Mouse (Mus musculus) layer of hippocampus, postnatal 10 days (tissue): ENCODE data around the gene Nfkbie. TPM values are rescaled to one million over a fixed set of nuclear protein-coding genes. Genes with fewer than 3 reads are reported as not detected.

Experiments
- DNase-seq, 2 experiments: peaks; one replicate each; pipeline ENCODE4 v3.0.0; 2021; ENCODE audit warnings: low spot score in 2 of 2
- total RNA-seq, 2 experiments: library from RNA; stranded (reverse); gene quantifications; 2 replicates each; pipeline ENCODE4 v1.2.3; 2021

Nfkbie gene
- total RNA-seq, 2 experiments from 2014 or later = 3.5 to 3.9 TPM

DNA sequence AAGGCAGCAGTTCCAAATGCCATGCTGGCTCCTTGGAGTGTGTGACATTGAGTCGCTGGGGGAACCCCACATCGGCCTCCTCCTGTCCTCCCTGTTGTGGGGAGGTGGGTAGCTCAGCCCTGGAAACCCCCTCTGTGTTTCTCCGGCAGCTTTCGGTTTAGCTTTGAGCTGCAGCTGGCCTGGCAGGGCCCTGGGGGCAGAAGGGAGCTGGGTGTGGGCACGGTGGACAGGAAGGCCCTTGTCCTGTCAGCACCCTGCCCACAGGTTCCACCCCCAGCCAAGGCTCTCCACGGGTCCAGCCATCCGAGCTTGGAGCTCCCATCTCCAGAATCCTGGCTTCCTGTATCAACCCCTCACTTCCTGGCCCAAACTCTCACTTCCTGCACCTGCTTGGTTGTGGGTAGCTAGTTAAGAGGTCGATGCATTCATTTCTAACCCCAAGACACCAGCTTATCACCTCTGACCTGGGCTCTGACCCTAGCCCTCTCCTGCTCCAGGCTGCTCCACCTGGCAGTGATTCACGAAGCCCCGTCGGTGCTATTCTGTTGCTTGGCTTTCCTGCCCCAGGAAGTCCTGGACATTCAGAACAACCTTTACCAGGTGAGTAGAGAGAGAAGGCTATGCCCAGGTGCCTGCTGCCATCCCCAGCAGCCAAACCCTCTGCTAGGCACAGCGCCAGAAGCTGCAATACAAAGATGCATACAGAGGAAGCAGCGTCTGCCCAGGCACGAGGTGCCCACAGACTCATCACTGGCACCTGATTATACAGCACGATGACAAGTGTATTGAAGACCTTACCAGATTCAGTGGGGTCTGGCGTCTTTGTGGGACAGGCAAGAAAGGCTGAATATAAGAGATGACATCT lies 2.7 kb downstream of the Nfkbie start:
- DNase-seq = no peak

DNA sequence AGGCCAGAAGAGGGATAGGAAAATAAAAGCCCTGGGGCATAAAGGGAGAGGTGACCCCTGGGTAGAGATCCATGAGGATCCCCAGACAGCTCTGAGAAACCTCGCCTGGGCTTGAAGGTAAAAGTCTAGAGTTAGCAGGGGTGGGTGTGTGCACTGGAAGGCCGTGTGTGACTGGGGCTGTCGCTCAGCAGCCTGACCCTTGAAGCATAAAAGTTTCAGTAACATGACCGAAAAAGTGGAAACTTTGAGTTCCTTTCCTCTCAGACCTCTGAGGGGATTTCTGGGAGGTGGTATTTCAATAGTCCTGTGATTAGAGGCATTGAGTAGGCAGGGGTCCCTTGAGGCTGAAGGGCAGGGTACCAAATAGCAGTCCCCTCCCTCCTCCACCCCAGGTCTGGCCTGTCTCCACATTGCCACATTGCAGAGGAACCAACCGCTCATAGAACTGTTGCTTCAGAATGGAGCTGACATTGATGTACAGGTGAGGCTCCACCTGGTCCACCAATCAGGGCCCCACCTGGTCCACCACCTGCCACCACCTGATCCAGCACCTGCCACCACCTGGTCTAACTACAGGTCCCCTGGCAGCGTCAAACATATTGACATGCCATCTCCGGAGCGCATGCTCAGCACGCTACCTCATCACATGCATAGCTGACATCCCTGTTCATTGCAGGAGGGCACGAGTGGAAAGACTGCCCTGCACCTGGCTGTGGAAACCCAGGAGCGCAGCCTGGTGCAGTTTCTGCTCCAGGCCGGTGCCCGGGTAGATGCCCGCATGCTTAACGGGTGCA lies 4.4 kb downstream of the Nfkbie start:
- no peak for DNase-seq

DNA sequence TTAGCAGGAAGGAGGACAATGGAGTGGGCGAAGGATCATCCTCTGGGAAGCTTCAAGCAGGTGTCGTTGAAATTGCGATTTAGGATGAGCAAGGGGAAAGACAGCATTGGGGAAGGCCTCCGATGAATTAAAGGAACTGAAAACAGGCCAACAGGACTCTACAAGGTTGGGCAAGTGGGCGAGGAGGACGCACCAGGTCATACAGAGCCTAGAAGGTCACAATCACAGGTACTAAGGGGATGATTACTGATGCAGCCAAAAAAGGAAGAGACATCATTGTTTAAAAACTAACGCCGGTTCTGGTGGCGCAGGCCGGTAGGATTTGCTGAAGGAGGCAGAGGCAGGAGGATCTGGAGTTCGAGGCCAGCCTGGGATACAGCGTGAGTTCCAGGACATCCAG lies 7.7 kb downstream of the Nfkbie start:
- no peak for DNase-seq

DNA sequence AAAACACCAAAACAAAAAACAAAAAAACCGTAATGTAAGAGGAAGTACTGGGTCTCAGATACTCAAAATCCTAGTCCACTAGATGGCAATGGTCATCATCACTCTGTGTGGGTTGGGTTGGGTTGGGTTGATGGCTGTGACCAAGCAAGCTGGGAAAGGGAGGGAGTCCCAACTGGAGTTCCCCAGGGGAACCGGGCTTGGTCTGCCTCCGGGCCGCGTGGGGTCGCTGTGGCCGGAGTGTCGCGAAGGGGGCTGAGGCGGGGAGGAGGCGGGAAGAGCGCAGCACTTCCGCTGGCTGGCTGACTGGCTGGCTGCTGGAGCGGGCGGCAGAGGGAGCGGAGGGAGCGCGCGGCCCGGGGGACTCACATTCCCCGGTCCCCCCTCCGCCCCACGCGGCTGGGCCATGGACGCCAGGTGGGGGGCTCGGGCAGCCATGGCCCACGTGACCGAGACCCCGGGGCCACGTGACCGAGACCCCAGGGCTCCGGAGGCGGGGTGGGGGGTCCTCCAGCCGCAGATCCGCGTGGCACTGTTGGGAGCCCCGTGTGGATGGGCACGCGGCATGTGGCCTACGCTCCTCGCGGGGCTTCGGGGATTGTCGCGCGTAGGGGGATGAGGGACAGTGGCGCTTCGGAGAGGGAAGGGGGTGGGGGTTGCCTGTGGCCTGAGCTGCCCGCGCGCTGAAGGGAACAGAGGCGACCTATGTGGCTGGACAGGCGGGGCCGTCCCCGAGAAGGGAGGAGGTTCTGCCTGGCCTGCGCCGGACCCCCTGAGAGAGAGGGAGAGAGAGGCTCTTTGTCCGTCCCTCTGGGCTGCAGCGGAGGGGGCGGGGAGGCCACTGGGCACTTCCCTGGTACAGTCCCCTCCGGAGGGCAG lies 8.4 kb downstream of the Nfkbie start, which contains the start of gene Slc35b2:
Slc35b2 (plus strand) TSS at position 220 of the 876 bp plus-strand sequence.
- peak; percentile 95 to 97 for DNase-seq

DNA sequence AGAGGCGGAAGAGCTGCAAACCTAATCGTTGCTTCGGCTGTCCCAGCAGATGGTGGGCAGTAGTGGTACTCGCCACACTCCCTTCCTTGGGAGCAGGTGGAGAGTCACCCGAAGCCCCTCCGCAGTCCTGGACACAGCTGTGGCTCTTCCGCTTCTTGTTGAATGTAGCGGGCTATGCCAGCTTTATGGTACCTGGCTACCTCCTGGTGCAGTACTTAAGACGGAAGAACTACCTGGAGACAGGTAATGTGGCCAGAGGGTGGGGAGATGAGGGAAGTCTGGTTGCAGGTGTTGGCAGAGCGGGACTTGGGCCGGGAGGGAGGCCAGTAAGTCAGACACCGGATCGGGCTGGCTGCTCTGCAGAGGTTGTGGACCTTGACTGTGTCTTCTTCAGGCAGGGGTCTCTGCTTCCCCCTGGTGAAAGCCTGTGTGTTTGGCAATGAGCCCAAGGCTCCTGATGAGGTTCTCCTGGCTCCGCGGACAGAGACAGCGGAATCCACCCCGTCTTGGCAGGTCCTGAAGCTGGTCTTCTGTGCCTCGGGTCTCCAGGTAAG lies 9.1 kb downstream of the Nfkbie start:
- DNase-seq = no peak

DNA sequence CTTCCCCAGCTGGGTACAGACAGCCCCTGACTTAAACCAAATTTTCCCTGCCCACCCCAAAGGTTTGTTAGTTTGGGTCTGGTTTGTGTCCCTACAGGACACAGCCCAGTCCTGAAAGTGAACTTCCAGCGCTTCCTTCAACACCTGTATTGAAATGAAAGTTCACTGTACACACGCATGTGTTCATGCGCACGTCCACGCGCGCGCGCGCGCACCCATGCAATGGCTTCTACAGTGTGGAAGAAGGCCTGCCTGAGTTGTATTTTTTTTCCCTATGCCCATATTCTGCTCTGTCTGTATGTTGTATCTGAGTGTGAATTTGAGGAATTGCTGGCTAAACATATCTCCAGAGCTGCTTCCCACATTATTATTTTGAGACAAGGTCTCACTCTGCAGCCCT lies 9.6 kb downstream of the Nfkbie start:
- DNase-seq = no peak

DNA sequence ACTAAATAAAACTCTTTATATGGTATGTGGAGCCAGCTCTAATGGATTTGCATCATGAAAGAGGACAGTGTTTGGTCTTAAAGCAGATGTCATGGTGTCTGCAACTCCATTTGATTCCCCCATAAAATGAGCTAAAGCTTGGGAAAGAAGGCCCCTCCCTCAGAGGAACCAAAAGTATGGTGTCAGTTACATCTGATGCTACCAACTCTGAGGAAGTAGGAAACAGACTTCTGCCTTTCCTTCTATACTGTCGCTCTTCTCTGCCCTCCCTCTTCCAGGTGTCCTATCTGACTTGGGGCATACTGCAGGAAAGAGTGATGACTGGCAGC lies 10.5 kb downstream of the Nfkbie start:
- DNase-seq = peak in 1 of 2 experiments; percentile 20

DNA sequence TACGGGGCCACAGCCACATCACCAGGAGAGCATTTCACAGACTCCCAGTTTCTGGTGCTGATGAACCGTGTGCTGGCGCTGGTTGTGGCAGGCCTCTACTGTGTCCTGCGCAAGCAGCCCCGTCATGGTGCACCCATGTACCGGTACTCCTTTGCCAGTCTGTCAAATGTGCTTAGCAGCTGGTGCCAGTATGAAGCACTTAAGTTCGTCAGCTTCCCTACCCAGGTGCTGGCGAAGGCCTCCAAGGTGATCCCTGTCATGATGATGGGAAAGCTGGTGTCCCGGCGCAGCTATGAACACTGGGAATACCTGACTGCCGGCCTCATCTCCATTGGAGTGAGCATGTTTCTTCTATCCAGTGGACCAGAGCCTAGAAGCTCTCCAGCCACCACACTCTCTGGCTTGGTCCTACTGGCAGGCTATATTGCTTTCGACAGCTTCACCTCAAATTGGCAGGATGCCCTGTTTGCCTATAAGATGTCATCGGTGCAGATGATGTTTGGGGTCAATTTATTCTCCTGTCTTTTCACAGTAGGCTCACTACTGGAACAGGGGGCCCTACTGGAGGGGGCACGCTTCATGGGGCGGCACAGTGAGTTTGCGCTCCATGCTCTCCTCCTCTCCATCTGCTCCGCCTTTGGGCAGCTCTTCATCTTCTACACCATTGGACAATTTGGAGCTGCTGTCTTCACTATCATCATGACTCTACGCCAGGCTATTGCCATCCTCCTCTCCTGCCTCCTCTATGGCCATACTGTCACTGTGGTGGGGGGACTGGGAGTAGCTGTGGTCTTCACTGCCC lies 11.1 kb downstream of the Nfkbie start:
- DNase-seq = no peak

DNA sequence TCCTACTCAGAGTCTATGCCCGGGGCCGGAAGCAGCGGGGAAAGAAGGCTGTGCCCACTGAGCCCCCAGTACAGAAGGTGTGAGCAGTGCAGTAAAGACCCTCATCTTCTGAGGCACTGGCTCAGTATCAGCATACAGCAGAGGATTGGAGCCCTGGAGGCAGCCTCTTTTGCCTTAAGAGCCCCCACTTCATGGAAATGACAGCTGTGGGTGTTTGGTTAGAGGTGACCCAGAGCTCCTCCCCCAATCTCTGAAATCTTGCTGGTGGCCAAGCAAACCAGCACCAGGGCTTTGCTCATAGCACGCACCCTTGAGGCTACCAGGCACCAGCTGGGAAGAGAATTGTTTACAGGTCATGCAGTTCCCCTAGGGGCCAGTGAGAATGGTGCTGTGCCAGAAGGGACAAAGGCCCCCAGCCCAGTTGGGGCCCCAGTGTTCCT lies 11.7 kb downstream of the Nfkbie start:
- DNase-seq = no peak

DNA sequence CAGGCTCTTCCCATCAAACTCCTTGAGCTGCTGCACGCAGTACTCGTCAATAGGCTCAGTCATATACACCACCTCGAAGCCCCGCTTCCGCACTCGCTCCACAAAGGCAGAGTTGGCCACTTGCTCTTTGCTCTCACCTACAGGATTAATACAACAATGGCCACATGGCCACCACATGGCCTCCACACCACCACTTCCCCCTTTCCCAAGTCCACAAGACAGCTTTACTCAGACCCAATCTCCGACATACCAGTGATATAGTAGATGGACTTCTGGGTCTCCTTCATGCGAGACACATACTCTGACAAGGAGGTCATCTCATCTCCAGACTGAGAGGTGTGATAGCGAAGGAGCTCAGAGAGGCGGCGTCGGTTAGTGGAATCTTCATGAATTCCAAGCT lies 13.5 kb downstream of the Nfkbie start:
- no peak for DNase-seq

DNA sequence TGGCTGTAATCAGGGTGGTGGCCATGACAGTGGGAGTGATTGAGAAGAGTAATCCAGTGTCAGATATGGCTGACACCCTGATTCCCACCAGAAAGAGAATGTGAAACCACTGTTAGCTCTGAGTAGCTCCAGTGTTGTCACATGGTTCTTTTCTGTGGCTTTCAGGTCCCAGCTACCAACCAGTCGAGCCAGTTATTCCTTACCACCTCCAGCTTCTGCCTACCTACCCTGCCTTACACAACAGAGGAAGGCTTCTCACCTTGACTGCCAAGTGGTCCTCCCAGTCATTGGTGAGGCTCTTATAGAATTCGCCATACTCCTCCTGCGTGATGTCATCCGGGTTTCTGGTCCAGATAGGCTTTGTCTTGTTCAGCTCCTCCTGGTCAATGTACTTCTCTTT lies 14.5 kb downstream of the Nfkbie start:
- DNase-seq = no peak

DNA sequence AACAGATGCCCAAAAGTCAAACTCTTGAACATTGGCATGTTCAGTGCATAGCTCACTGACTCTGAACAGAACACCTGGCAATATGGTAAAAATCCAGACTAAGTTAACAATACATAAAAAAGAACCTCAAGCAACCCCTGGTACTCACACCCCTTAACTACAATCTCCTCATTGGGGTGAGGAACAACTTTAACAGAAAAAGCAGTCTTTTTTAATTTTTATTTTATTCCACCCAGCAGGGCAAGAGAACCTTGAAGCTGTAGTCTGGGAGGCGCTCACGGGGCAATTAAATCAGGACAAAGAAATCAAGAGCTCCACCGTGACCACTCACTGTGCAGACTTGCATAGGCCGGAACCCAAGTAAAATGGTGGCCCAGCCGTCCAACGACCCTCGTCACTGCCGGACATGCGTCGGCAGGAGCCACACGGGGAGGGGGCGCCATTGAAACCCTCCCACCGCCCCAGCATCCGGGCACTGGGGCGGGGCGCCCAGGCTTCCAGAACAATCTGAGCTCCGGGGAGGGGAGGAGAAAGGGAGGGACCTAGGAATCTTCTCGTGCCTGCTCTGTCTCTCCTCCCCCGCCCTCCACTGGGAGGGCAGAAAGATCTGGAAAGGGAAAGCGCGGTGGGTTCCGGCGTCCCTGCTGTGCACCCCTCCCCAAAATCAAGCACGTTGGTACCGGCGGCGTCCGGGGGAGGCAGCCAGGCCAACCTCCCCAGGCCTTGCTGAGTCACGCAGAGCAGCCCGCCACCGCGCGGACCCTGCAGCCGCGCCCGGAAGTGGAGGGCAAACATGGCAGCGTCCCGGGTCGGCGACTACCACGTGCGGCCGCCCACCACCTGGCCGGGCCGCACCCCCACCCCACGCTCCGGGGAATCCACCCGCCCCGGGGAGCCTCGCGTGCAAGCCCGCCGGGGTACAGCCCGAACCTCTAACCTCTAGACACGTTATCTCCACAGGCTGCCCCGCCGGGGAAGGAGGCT lies 16.9 kb downstream of the Nfkbie start:
- peak; percentile 69 to 81 for DNase-seq

DNA sequence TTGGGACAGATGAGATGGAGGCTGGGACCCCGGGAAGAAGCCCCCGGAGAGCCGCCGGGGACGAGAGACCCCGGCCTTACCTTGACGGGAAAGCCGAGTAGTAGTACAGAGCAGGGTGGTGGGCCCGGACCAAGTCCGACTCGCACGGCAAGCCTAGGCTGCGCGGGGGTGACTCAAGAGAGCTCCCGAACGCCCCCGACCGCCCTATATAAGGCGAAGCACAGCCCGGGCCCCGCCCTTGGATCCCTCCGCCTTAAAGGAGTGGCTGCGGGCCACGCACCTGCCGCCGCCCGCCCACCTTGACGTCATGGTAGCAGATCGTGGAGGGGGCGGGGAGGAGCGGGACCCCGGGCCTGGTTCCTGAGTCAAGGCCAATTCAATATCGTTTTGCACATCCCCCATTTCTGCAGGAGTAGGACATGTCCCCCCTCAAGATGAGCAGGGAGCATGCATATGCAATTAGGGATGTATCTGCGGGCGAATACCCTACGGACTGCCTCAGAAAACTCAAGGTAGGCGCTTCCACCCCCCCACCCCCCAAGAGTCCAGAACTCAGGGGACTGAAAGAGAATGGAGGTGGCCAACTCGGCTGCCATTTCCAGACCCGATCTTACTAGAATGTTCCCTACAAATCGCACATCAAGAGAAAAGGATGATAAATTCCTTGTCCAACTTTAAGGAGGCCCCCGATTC lies 17.7 kb downstream of the Nfkbie start, which contains the start of gene Hsp90ab1:
Hsp90ab1 (minus strand) TSS at position 185 of the 693 bp plus-strand sequence.
- peak; percentile 99 to 100 for DNase-seq

DNA sequence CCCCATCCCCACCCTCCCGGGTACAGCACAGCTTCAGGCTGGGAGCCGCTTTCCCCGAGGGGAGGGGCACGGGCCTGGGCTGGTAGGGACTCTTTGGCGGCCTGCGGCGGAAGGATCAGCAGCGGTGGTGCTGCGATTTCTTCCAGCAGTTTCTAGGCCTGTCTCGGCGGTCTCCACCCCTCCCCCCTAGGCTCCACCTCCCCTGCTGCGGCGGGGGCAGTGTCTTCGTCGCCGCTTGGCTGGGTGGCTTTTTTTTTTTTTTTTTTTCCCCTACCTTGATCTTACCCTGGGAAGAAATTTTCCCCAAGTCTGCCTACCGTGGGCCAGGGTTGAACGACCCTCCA lies 18.2 kb downstream of the Nfkbie start:
- DNase-seq = peak; percentile 97 to 98

DNA sequence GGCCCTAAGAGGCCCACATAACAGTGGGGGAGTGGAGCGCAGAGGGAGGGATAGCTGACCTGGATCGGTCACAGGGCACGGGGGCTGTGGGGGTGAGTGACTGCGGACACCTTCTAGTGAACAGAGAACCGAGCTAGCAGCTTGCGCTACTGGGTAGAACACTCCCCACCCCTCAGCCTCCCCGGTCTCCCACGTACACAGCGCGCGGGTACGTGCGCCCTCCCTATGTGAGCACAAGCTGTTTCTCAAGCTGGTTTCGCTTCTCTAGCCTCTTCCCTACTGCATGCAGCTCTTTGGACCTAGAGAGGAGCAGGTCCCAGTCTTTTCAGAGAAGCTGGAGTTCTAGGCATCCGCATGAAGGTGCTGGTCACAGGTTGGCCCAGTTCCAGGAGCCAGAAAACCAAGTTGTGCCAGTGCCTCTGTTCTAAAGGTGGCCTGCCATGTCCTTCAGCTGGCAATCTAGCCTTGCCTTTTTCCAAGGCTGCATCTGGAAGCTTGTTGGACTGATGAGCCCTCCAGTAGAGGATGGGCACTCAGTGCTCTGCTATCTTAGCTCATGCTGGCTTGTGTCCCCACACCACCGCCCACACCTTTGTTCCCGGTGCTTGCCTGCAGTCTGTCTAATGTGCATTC lies 18.7 kb downstream of the Nfkbie start:
- DNase-seq = peak; percentile 79 to 82

DNA sequence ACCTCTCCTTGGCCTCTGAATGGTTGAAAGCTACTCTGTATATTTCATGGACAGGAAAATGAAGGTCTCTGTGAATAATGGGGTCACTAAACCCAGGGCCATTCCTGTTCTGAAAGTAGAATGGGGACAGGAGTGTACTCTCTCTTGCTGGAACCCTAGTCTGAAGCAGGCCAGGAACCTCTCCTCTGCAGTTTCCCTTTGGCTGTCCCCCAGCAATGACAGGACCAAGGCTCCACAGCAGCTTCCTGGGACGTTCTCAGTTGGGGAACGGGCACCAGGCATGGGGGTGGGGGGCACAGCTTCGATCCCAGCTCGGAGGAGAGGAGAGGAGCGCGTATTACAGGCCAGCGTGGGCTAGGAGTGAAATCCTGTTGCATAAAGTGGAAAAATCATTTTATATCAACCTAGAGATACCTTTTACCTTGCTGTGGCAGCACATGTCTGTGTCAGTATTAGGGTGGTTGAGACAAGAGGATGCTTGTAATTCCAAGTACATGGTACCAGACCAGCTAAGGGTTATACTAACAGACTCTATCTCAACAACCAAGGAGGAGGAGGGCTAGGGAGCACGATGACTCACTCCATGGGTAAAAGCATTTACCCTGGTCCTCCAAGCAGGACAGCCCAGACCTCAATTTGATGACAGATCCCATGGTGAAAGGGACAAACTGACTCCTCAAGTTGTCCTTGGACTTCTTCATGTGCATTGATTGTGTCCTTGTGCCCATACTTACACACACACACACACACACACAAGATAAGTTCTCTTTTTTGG lies 19.8 kb downstream of the Nfkbie start:
- DNase-seq = no peak

DNA sequence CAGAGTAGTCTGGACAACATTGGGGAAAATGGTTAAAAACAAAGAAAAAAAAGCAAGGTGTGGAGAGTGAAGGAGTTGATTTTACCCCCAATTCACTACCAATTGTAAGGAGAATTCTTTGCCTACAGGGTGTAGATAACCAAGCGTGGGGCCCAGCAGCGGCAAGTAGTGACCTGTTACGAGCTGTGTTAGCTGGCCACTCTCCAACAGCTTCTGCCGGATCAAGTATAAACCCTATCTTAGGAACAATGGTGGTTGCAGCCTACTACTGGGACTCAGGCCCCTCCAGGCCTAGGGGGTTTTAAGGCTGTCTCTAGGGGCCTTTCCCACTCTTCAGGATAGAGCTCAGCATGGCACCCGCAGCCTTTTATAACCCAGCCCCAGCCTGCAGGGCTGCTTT lies 22.7 kb downstream of the Nfkbie start:
- no peak for DNase-seq
